Mouse (Mus musculus) monocyte, adult 5-6 weeks (primary cell): ENCODE data around the gene Trip12. TPM values are rescaled to one million over a fixed set of nuclear protein-coding genes. Genes with fewer than 3 reads are reported as not detected.

Experiments used
- ATAC-seq: fragments of 153-309, 156-312 bp; replicated peaks from 2 replicates; pipeline ENCODE4 v1.8.0; 2017; ENCODE audit warnings: mild to moderate bottlenecking; ENCODE audit not compliant: low TSS enrichment, insufficient number of reproducible peaks, severe bottlenecking, poor library complexity, low FRiP score
- total RNA-seq: library from RNA; stranded (forward); fragments of 200-1000, 200-491, 200-594 nt; gene quantifications from 3 replicates; pipeline ENCODE4 v1.2.3, GENCODE M21; 2017

Gene Trip12
- total RNA-seq, 1 experiment from 2014 or later: 226 TPM

GRCm38 (mm10) chr1:84837523-84838145 is 2.7 kb downstream of the Trip12 start:
- no peak for ATAC-seq

GRCm38 (mm10) chr1:84825091-84825490 is 15.2 kb downstream of the Trip12 start:
- no peak for ATAC-seq

GRCm38 (mm10) chr1:84817596-84817995 is 22.7 kb downstream of the Trip12 start:
- ATAC-seq: no peak

GRCm38 (mm10) chr1:84803788-84804187 is 36.5 kb downstream of the Trip12 start:
- no peak for ATAC-seq

GRCm38 (mm10) chr1:84799166-84799565 is 41.1 kb downstream of the Trip12 start:
- no peak for ATAC-seq

GRCm38 (mm10) chr1:84795335-84795734 is 45.0 kb downstream of the Trip12 start:
- no peak for ATAC-seq

GRCm38 (mm10) chr1:84791393-84791792 is 48.9 kb downstream of the Trip12 start:
- ATAC-seq: no peak

GRCm38 (mm10) chr1:84780630-84781029 is 59.7 kb downstream of the Trip12 start:
- no peak for ATAC-seq

- no peak for ATAC-seq
Observed at GRCm38 (mm10) chr1:84777455-84777854, 62.9 kb downstream of the Trip12 start.

- ATAC-seq: no peak
Observed at GRCm38 (mm10) chr1:84758843-84759242, 81.5 kb downstream of the Trip12 start.

GRCm38 (mm10) chr1:84742156-84742555 is 98.2 kb downstream of the Trip12 start:
- ATAC-seq: no peak

- no peak for ATAC-seq
Observed at GRCm38 (mm10) chr1:84740080-84740479, 100.2 kb downstream of the Trip12 start.

GRCm38 (mm10) chr1:84737097-84737496 is 103.2 kb downstream of the Trip12 start:
- ATAC-seq: no peak

GRCm38 (mm10) chr1:84733799-84734198 is 106.5 kb downstream of the Trip12 start:
- ATAC-seq: no peak

GRCm38 (mm10) chr1:84731763-84732162 is 108.6 kb downstream of the Trip12 start:
- ATAC-seq: no peak

- ATAC-seq: no peak
Observed at GRCm38 (mm10) chr1:84722841-84723240, 117.5 kb downstream of the Trip12 start.

GRCm38 (mm10) chr1:84722371-84722770 is 117.9 kb downstream of the Trip12 start:
- ATAC-seq: no peak

- no peak for ATAC-seq
Observed at GRCm38 (mm10) chr1:84721942-84722341, 118.4 kb downstream of the Trip12 start.

- no peak for ATAC-seq
Observed at GRCm38 (mm10) chr1:84709810-84710785, 130.2 kb downstream of the Trip12 start.

GRCm38 (mm10) chr1:84709406-84709805 is 130.9 kb downstream of the Trip12 start:
- no peak for ATAC-seq
